8 mouse cellular contexts compared by ENCODE assay signal in the genomic region with DNA sequence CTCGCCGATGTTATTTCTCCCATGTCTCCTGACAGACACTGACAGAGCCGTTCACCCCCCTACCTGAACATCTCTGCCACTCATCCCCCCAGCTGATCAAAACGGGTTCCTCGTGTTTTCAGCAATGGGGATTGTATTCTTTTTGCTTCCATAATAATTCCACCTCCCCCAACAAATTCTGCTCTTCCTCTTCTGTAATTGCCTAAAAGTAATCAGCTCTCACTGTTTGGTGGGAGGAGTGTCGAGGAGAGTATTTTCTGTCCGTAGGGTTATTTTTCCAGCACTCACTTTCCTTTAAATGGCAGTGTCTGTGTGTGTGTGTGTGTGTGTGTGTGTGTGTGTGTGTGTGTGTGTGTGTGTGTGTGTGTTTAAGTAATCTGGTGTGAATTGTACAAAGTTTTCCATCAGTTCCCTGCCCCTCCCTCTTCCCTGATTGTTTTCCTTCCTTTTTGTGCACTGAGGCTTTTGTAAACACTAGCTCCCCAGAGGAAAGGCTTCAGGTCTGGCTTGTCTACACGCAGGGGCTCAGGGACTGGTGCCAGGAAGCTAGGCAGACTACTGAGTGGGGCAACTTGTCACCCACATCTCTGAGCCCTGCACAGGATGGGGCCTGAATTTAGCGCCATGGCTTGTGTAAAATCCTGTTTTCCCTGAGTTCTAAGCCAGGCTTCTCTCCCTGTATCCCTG. TPM values are rescaled to one million over a fixed set of nuclear protein-coding genes. Genes with fewer than 3 reads are reported as not detected.
A peak's percentile ranks its signal among the peaks of the same experiment; 100 is the strongest.
DNase-seq lines count a peak whose midpoint lies in the region; ATAC-seq lines count a peak whose summit lies in the region.

No protein-coding gene starts in this region.

- 10% methylated on average over 9 of the region's 9 CpGs for WGBS in heart, embryonic 11.5 days (ENCODE audit: insufficient replicate concordance)

- no peak for ATAC-seq in heart, embryonic 11.5 days (replicated peaks; ENCODE audit: insufficient number of reproducible peaks, low FRiP score, low TSS enrichment)

- H3K27me3 ChIP-seq in heart, embryonic 11.5 days (ENCODE audit: control insufficient read depth, insufficient read depth, low read length) = no peaks in the 10 kb centered on the region

- H3K27ac ChIP-seq in heart, embryonic 11.5 days (ENCODE audit: low read depth, low read length) = peak overlapping the region; percentile 84

- no peaks in the 10 kb centered on the region for H3K36me3 ChIP-seq in heart, embryonic 11.5 days (ENCODE audit: control insufficient read depth, insufficient read depth, low read length)

- peaks cover 43% of the 10 kb centered on the region for H3K4me1 ChIP-seq in heart, embryonic 11.5 days (ENCODE audit: control insufficient read depth, insufficient read depth, low read length)

- DNase-seq in right cerebral cortex, postnatal 14 days = peak; percentile 54
- no peak for DNase-seq in right cerebral cortex, adult 2 months (ENCODE audit: low spot score in 2 of 2)
- DNase-seq in cerebellum, postnatal 10 days = peak; percentile 69 to 70
- peak; percentile 76 for DNase-seq in kidney, adult 9 months
- peak; percentile 87 for DNase-seq in lung, postnatal 25 days (ENCODE audit: low spot score)
- no peak for DNase-seq in ovary, postnatal 14 days (ENCODE audit: low spot score)
- DNase-seq in Muller cell, postnatal 12 days (ENCODE audit: inconsistent ontology term) = no peak

- H3K9me3 ChIP-seq in heart, embryonic 11.5 days (replicated peaks; ENCODE audit: control insufficient read depth, low read length) = no peaks in the 10 kb centered on the region

- H3K4me3 ChIP-seq in heart, embryonic 11.5 days (ENCODE audit: low read depth, low read length) = peak overlapping the region; percentile 53

- peak overlapping the region; percentile 77 for H3K4me2 ChIP-seq in heart, embryonic 11.5 days

- peak overlapping the region; percentile 69 for H3K9ac ChIP-seq in heart, embryonic 11.5 days (ENCODE audit: low read depth, low read length)

RNA-seq across cellular contexts. Expression of gene Btg2, which starts 0.7 kb away (rescaled TPM):
- 31.7 and 35.6 TPM in 2 replicates for polyA plus RNA-seq in heart, embryonic 11.5 days (2014; fragmentation: Nextera tagmentation; extraction: Ambion mirVana)

RNA-seq across cellular contexts. Expression of gene Chit1, which starts 31.4 kb away (rescaled TPM):
- 1.7 and 1.9 TPM in 2 replicates for polyA plus RNA-seq in heart, embryonic 11.5 days (2014; fragmentation: Nextera tagmentation; extraction: Ambion mirVana)

RNA-seq across cellular contexts. Expression of gene Fmod, which starts 42.6 kb away (rescaled TPM):
- 10.6 and 13.4 TPM in 2 replicates for polyA plus RNA-seq in heart, embryonic 11.5 days (2014; fragmentation: Nextera tagmentation; extraction: Ambion mirVana)

Comparison
In these comparisons a context has a peak if more than half of its experiments do, and no peak if none do; other contexts are left out.
1. DNase-seq: peak in right cerebral cortex, postnatal 14 days (single experiment), cerebellum, postnatal 10 days (2 of 2), kidney, adult 9 months (single experiment) and lung, postnatal 25 days (single experiment); none in right cerebral cortex, adult 2 months (0 of 2), ovary, postnatal 14 days (single experiment) and Muller cell, postnatal 12 days (single experiment).